Mouse (Mus musculus): ENCODE measurements around the gene Isyna1.

- TF ChIP-seq CTCF (IDR thresholded peaks at IDR 0.05; ENCODE audit: low read depth) (no peak), EP300 (optimal IDR thresholded peaks at IDR 0.05) (no peak)
Measured at GRCm38 (mm10) chr8:70561357-70561756, 32.8 kb upstream of the Isyna1 start.
